Mouse (Mus musculus): Measurements from ENCODE around the gene Sez6l. TPM values are rescaled to one million over a fixed set of nuclear protein-coding genes. Genes with fewer than 3 reads are reported as not detected.

Sez6l gene
- total RNA-seq, 2 experiments from 2014 or later: 0.11 to 0.14 TPM

DNA sequence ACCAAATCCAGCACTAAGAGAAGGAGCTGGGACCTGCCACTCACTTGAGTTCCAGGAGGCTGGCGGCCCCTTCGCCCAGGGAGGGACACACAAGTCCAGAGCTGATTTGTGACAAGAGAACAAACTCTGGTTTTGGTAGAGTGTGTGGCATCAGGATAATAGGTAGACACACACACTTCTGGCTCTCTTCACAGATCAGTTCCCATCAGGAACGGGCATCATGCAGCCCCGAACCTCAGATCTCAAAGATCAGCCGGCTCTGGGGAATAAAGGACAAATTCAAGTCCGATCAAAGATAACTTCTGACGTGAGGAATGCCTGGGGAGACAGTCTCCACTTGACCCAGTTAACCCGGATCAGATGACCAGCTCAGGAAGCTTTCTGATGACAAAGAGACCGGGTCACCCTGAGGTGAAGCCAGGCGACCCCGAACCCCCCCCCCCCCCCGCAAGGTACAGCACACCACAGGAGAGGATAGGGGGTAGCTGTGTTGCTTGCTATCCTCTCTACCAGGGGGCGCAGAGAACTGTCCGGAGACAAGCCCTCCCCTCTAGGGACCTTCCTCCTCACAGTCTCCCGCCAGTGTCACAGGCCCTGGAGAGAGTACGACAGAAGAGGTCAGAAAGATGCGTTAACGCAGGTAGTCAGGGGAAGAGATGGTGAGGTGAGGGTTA lies 183.1 kb downstream of the Sez6l start:
- DNase-seq: no peak
- intact Hi-C loops (cut with DNase I): no loop called here

DNA sequence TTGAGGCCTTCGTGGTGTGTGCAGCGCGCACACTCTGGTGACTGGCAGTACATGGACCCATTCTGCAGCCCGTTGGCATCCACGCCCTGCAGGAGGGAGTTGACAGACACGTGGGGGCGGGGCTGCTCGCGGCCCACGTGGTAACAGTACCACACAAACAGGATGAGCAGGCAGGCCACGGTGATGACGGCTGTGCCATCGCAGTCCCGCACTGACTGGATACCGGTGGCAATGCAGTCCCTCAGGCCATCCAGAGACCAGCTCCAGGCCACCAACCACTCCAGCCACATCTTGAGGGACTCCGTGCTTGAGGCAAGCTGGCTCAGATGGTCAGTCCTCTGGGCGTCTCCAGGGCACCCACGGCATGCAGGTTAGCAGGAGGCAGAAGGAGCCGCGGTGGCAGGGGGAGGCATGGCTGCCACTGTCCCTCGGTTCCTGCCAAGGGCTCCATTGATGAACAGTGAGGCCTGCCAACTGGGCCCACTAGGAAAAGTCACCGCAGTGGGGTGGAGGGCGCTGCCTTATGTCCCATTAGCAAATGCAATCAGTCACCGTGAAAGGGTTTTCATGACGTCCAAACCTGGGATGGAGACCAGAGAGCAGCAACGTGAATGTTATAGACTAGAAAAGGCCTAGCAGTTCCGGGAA lies 185.2 kb downstream of the Sez6l start:
- intact Hi-C loops (cut with DNase I): no loop called here
- no peak for DNase-seq

DNA sequence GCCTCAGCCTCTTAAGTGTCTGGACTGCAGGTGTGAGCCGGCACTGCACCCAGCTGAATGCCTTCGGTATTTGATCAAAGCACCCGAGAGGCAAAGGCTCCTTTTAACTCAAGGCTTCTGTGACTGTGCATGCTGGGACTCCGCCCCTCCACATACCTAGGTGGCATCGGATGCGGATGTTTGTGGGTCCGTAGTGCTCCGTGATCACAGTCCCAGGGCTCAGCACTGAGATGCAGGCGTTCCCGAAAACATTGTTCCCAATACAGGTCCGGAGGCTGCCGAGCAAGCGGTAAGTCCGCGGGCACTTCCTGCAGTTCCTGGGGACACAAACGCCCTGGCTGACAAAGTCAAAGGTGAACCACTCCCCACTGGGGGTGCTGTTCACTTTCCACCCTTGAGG lies 186.0 kb downstream of the Sez6l start:
- intact Hi-C loops (cut with DNase I): no loop called here
- DNase-seq: no peak

DNA sequence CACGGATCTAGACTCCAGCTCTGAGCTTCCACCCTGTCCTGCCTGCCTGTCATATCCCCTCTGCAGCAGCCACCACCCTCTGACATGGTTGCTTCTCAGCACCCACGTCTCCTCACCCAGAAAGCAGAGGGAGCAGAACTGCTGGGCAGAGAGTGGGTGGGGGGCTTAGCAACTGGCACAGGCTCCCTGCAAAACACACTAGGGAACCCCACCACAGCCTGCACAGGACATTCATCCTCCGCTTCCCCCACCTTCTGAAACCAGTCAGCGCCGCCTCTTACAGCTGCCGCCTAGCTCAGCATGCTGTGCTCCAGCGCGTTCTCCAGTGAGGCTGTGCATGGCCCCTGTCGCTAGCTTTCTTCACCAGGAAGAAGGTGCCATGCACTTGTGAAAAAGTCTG lies 187.6 kb downstream of the Sez6l start:
- no peak for DNase-seq

DNA sequence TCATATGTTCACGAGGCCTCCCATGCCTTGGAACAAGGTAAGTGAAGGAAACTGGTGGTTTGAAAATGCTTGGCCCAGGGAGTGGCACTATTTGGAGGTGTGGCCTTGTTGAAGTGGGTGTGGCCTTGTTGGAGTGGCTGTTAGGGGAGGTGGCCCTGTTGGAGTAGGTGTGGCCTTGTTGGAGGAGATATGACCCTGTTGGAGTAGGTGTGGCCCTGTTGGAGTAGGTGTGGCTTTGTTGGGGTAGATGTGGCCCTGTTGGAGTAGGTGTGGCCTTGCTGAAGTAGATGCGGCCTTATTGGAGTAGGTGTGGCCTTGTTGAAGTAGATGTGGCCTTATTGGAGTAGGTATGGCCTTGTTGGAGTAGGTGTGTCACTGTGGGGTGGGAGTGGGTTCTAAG lies 191.0 kb downstream of the Sez6l start:
- intact Hi-C loops (cut with DNase I): no loop called here
- DNase-seq: no peak

More for the DNA sequence above, 187.6 kb downstream of the Sez6l start:
- intact Hi-C loops (cut with DNase I): no loop called here

DNA sequence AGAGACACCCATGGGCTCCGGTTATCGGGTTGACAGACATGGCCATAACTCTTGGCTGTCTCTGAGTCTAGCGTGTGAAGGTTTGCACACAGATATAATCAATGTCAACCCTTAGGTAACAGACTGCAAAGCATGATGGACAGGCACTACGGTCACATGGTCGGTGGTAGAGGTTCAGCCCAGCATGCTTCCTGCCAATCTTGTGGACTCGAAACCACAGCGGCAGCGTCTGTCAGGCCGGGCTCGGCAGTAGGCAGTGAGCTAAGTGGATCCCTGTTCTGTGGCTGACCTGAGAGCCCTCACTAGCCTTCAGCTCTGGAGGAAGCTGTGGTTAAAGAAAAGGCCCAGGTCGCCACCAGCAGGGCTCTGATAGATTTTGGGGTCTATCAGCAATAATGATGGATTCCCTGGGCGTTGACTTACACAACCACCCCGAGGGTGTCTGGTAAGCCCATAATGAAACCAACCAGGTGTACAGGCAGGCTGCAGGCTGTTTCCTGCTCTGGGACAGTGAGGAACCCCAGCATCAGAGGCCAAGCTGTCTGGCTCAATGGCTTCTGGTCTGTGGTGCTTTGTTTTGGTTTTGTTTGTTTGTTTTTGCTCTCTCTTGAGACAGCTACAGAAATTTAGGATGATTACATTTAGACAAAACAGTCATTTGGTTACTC lies 192.0 kb downstream of the Sez6l start:
- no peak for DNase-seq
- intact Hi-C loops (cut with DNase I): no loop called here

DNA sequence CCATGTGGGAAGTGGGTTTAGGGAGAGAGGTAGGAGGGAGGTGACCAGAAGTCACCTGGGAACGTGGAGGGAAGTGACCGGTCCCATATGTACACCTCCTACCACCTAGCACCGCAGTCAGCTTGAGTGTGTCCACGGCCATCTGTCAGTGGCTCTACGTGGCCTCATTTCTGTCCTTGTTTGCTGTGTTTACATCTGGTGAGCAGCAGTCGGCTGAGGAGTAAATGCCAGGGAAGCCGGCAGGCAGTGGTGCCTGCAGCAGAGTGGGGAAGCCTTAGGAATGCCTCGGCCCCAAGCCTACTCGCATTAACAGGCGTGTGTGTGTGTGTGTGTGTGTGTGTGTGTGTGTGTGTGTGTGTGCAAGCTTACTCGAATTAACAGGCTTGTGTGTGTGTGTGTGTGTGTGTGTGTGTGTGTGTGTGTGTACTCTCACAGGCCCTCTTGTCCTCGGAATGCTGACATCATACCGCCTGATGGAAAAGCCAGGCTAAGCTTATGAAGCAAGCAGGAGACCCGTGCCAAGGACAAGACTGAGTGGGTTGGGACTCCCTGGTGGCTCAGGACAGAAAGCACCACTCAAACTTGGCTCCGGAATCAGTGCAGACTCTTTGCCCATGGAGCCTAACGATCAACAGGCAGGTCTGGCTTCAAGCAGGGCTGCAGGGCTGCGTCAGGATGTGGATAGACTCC lies 194.2 kb downstream of the Sez6l start:
- peak; percentile 31 for DNase-seq
- intact Hi-C loops (cut with DNase I): no loop called here

DNA sequence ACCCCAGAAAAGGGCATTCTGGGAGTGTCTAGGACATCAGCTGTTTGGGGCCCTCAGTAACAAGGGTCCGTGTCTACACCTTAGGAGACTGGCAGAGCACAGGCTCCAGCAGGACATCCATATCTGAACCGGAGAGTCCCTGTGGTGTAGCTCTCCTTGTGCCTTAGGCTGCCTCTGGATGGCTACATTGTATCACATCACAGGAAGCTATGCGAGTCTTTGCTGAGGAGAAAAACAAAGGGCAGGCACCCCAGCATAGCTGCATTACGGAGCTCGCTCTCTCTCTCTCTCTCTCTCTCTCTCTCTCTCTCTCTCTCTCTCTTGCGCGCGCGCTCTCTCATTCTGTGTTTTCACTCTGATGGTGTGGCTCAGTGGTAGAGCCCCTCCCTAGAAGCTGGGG lies 194.9 kb downstream of the Sez6l start:
- no peak for DNase-seq
- intact Hi-C loops (cut with DNase I): no loop called here

DNA sequence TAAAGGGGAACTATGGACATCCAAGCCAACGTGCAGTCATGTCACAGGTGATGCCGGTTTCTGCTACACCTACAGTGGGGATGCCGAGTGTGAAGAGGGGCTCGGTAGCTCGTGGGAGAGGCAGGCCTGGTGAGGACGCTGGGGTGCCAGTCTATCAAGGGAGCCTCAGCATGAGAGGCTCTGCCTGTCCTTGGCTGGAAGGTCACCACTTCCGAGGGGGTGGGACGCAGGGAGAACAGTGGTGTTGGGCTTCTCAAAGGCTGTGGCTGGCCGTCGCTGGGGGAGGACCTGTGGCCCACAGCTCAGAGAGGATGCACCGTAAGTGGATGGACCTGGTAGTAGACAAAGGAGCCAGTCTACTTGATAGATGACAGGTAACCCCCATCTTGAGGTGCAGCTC lies 195.8 kb downstream of the Sez6l start:
- DNase-seq: no peak
- intact Hi-C loops (cut with DNase I): no loop called here

DNA sequence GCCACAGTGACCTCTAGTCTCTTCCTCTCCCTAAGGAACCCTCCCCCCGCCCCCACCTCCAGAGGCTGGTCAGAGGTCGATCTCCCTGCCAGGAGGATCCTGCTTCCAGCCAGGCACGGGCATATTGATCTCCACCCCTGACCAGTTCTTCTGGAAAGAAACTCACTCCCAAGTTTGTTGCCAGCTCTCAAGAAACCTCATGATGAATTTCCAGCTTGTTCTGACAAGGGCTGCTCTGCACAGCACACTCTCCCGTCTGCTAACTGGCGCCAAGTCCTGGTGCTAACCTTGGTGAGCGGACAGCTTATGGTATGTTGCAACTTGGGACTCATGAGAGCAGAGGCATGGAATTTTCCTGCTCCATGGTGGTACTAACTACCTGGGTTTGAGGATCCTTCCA lies 198.3 kb downstream of the Sez6l start:
- intact Hi-C loops (cut with DNase I): no loop called here
- DNase-seq: no peak

DNA sequence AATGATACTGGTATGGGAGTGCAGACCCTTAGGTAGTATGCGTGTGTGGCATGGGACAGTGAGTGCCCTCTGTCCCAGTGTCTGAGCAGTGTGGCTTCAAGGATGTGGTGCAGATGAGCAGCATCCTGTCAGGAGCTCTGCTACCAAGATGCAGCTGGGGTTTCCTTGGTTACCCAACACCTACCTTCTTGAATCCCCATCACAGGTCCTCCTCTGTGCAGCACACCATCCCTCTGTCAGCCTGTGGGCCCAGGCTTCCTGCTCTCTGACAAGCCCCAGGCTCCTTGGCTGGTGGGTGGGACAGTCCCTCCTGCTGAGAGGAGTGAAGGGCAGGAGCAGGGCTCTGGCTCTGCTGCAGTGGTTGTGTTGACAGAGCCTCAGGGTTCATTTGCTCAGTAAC lies 199.6 kb downstream of the Sez6l start:
- intact Hi-C loops (cut with DNase I): no loop called here
- no peak for DNase-seq

DNA sequence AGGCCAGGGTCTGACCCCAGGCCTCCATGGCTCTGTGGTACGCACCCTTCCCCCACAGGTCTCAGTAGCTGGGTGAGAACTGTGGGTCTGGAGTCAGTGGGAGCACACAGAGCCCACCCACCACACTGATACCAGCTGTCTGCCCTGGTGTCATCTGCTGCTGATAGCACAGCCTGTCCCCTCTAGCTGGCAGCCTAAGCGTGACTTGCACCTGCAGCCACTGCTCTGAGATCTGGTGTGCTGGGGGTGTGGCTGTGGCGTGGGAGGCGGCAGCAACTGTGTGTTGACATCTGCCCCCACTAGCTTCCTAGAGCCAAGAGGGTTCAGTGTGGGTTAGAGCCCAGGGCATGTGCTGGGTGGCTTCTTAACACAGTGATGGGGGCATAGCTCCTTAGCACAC lies 200.9 kb downstream of the Sez6l start:
- no peak for DNase-seq
- intact Hi-C loops (cut with DNase I): no loop called here

DNA sequence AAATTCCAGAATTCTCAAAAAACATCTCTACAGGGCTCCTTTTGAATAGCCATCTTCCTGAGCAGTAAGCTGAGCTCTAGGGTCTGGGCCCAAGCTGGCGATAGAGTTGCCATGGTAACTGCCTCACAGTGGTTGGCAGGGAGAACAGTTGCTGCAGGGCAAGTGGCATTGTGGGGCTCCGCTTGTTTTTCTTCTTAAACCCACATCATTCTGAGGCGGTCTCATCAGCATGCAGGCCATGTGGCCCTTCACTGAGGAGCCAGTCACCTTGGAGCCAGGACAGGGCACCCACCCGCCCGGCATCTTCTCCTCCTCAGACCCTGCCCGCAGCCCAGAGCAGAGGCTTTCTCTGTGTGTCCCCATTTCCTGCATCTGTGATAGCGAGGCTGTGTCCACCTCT lies 205.1 kb downstream of the Sez6l start:
- intact Hi-C loops (cut with DNase I): no loop called here
- DNase-seq: no peak

DNA sequence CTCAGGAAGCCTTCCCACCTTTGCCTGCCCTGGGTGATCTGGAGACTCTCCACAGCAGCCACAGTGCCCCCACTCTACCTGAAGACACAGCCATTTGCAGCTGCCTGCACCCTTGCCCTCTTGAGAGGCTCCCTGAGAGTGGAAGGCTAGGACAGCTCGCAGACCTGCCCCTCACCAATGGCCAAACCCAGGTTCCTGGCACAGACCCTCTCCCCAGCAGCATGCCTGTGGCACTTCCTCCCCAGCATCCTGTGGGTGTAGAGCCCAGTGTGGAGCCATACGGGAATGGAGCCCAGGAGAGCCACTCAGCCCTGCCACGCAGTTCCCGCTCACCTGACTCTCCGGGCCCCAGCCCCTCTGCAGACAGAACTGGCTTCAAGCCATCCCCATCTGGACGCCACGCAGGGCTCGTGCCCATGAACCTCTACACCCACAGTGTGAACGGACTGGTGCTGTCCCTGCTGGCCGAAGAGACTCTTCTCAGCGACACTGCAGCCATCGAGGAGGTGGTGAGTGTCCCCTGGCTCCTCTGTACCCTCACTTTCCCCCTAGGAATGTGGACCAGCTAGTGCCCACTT lies 206.7 kb downstream of the Sez6l start:
- intact Hi-C loops (cut with DNase I): no loop called here
- no peak for DNase-seq

DNA sequence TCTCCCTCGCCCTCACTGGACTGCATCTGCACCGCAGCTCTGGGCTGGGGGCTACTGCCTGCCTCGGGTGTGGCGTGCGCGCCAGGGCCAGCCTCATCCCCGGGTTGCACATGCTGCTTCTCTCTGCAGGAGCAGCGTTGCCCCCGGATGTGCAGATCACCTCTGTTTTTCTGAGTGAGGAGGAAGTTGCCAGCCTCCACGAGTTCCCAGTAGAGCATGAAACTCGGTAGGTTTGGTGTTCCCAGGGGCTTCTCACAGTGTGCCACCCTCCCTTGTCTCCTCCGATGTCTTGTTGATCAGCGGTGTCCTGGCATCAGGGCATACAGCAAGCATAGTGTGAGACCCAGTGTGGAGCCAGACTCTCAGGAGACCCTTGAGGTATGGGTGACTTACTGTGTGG lies 207.7 kb downstream of the Sez6l start:
- DNase-seq: no peak
- intact Hi-C loops (cut with DNase I): no loop called here

Other genes with a start within 250 kb of the Sez6l start
- gene Srrd, start 234.1 kb downstream of the Sez6l start, total RNA-seq (2021): 1 to 10 TPM; 6.5 to 7.0 TPM
- gene Hps4, start 234.1 kb downstream of the Sez6l start, total RNA-seq (2021): 10 to 100 TPM; 12.4 to 12.5 TPM
- gene Gm6583, start 221.2 kb downstream of the Sez6l start, total RNA-seq (2021): under 1 TPM in 1 of 2 experiments, not detected in 1; 0.17 TPM
- gene Asphd2, start 182.3 kb downstream of the Sez6l start, total RNA-seq (2021): under 1 TPM; 0.49 to 0.92 TPM
- not detected for gene Gm6588, start 127.8 kb downstream of the Sez6l start, total RNA-seq (2021)

Data from heart, postnatal 36 days (tissue).